Mouse (Mus musculus): ENCODE results near the gene Sap30l. TPM values are rescaled to one million over a fixed set of nuclear protein-coding genes. Genes with fewer than 3 reads are reported as not detected.

Gene Sap30l
- polyA plus RNA-seq, 1 experiment, result 34.9 TPM

- no peaks in the 10 kb centered on the region for H3K79me2 ChIP-seq (ENCODE audit: control insufficient read depth, insufficient read depth)
- no peak overlapping the region for H3K4me3 ChIP-seq (ENCODE audit: insufficient read depth, poor library complexity, severe bottlenecking)
- H3K27me3 ChIP-seq (ENCODE audit: control insufficient read depth, insufficient read depth, insufficient read length), result peaks cover 7% of the 10 kb centered on the region
- no peaks in the 10 kb centered on the region for H3K79me3 ChIP-seq (ENCODE audit: low read depth)
- no peaks in the 10 kb centered on the region for H3K36me3 ChIP-seq (ENCODE audit: control insufficient read depth, insufficient read depth)
- H3ac ChIP-seq (ENCODE audit: control insufficient read depth, insufficient read length, low read depth), result no peak overlapping the region
- TF ChIP-seq CTCF (IDR thresholded peaks at IDR 0.05; ENCODE audit: control insufficient read depth, insufficient read depth, insufficient read length), result no peak
- no peak for TF ChIP-seq MYOD1 (IDR thresholded peaks at IDR 0.05; ENCODE audit: control insufficient read depth, insufficient read length, low read depth)
- TF ChIP-seq USF1 (IDR thresholded peaks at IDR 0.05; ENCODE audit: low read depth), result no peak
- TF ChIP-seq FOSL1 (IDR thresholded peaks at IDR 0.05; ENCODE audit: insufficient read depth, low read length, poor library complexity, severe bottlenecking), result no peak
- no peak for TF ChIP-seq MYOG (IDR thresholded peaks at IDR 0.05; ENCODE audit: control insufficient read depth, extremely low read depth, insufficient read length)
- TF ChIP-seq CEBPB (IDR thresholded peaks at IDR 0.05; ENCODE audit: low read depth), result no peak
- TF ChIP-seq MAX (IDR thresholded peaks at IDR 0.05), result no peak
Measured at GRCm38 (mm10) chr11:57847396-57847795, 46.0 kb downstream of the Sap30l start.

GRCm38 (mm10) chr11:57850298-57850697 is 48.9 kb downstream of the Sap30l start:
- no peak overlapping the region for H3K4me3 ChIP-seq (ENCODE audit: insufficient read depth, poor library complexity, severe bottlenecking)
- TF ChIP-seq MYOD1 (IDR thresholded peaks at IDR 0.05; ENCODE audit: control insufficient read depth, insufficient read length, low read depth) (no peak), MYOG (IDR thresholded peaks at IDR 0.05; ENCODE audit: control insufficient read depth, extremely low read depth, insufficient read length) (no peak), MAX (IDR thresholded peaks at IDR 0.05) (no peak), CTCF (IDR thresholded peaks at IDR 0.05; ENCODE audit: control insufficient read depth, insufficient read depth, insufficient read length) (no peak), USF1 (IDR thresholded peaks at IDR 0.05; ENCODE audit: low read depth) (no peak), FOSL1 (IDR thresholded peaks at IDR 0.05; ENCODE audit: insufficient read depth, low read length, poor library complexity, severe bottlenecking) (no peak), CEBPB (IDR thresholded peaks at IDR 0.05; ENCODE audit: low read depth) (no peak)
- no peaks in the 10 kb centered on the region for H3K79me2 ChIP-seq (ENCODE audit: control insufficient read depth, insufficient read depth)
- H3ac ChIP-seq (ENCODE audit: control insufficient read depth, insufficient read length, low read depth), result no peak overlapping the region
- no peaks in the 10 kb centered on the region for H3K79me3 ChIP-seq (ENCODE audit: low read depth)
- H3K36me3 ChIP-seq (ENCODE audit: control insufficient read depth, insufficient read depth), result no peaks in the 10 kb centered on the region
- peaks cover 3% of the 10 kb centered on the region for H3K27me3 ChIP-seq (ENCODE audit: control insufficient read depth, insufficient read depth, insufficient read length)

GRCm38 (mm10) chr11:57850931-57851330 is 49.5 kb downstream of the Sap30l start:
- Histone ChIP-seq H3K27me3 (ENCODE audit: control insufficient read depth, insufficient read depth, insufficient read length) (no peaks in the 10 kb centered on the region), H3K4me3 (ENCODE audit: insufficient read depth, poor library complexity, severe bottlenecking) (no peak overlapping the region), H3K79me3 (ENCODE audit: low read depth) (no peaks in the 10 kb centered on the region), H3K79me2 (ENCODE audit: control insufficient read depth, insufficient read depth) (no peaks in the 10 kb centered on the region), H3ac (ENCODE audit: control insufficient read depth, insufficient read length, low read depth) (no peak overlapping the region), H3K36me3 (ENCODE audit: control insufficient read depth, insufficient read depth) (no peaks in the 10 kb centered on the region)
- TF ChIP-seq USF1 (IDR thresholded peaks at IDR 0.05; ENCODE audit: low read depth), result no peak
- TF ChIP-seq CEBPB (IDR thresholded peaks at IDR 0.05; ENCODE audit: low read depth), result peak; percentile 95

- Histone ChIP-seq H3ac (ENCODE audit: control insufficient read depth, insufficient read length, low read depth) (no peak overlapping the region), H3K4me3 (ENCODE audit: insufficient read depth, poor library complexity, severe bottlenecking) (no peak overlapping the region), H3K79me2 (ENCODE audit: control insufficient read depth, insufficient read depth) (no peaks in the 10 kb centered on the region), H3K79me3 (ENCODE audit: low read depth) (no peaks in the 10 kb centered on the region), H3K36me3 (ENCODE audit: control insufficient read depth, insufficient read depth) (no peaks in the 10 kb centered on the region), H3K27me3 (ENCODE audit: control insufficient read depth, insufficient read depth, insufficient read length) (no peaks in the 10 kb centered on the region)
- TF ChIP-seq MAX (IDR thresholded peaks at IDR 0.05), result no peak
- TF ChIP-seq FOSL1 (IDR thresholded peaks at IDR 0.05; ENCODE audit: insufficient read depth, low read length, poor library complexity, severe bottlenecking), result no peak
- TF ChIP-seq USF1 (IDR thresholded peaks at IDR 0.05; ENCODE audit: low read depth), result no peak
- no peak for TF ChIP-seq MYOG (IDR thresholded peaks at IDR 0.05; ENCODE audit: control insufficient read depth, extremely low read depth, insufficient read length)
- TF ChIP-seq MYOD1 (IDR thresholded peaks at IDR 0.05; ENCODE audit: control insufficient read depth, insufficient read length, low read depth), result no peak
- TF ChIP-seq CEBPB (IDR thresholded peaks at IDR 0.05; ENCODE audit: low read depth), result no peak
- no peak for TF ChIP-seq CTCF (IDR thresholded peaks at IDR 0.05; ENCODE audit: control insufficient read depth, insufficient read depth, insufficient read length)
Measured at GRCm38 (mm10) chr11:57853571-57853970, 52.1 kb downstream of the Sap30l start.

GRCm38 (mm10) chr11:57857709-57858108 is 56.3 kb downstream of the Sap30l start:
- H3K27me3 ChIP-seq (ENCODE audit: control insufficient read depth, insufficient read depth, insufficient read length), result no peaks in the 10 kb centered on the region
- H3ac ChIP-seq (ENCODE audit: control insufficient read depth, insufficient read length, low read depth), result no peak overlapping the region
- no peaks in the 10 kb centered on the region for H3K79me3 ChIP-seq (ENCODE audit: low read depth)
- H3K79me2 ChIP-seq (ENCODE audit: control insufficient read depth, insufficient read depth), result no peaks in the 10 kb centered on the region
- no peaks in the 10 kb centered on the region for H3K36me3 ChIP-seq (ENCODE audit: control insufficient read depth, insufficient read depth)
- no peak for TF ChIP-seq USF1 (IDR thresholded peaks at IDR 0.05; ENCODE audit: low read depth)
- no peak for TF ChIP-seq MYOG (IDR thresholded peaks at IDR 0.05; ENCODE audit: control insufficient read depth, extremely low read depth, insufficient read length)
- TF ChIP-seq CTCF (IDR thresholded peaks at IDR 0.05; ENCODE audit: control insufficient read depth, insufficient read depth, insufficient read length), result no peak
- no peak for TF ChIP-seq FOSL1 (IDR thresholded peaks at IDR 0.05; ENCODE audit: insufficient read depth, low read length, poor library complexity, severe bottlenecking)
- no peak overlapping the region for H3K4me3 ChIP-seq (ENCODE audit: insufficient read depth, poor library complexity, severe bottlenecking)

Other genes with a start within 250 kb of the Sap30l start
- gene Galnt10, start 156.2 kb upstream of the Sap30l start, polyA plus RNA-seq (2012; fragmentation: generic; extraction: Trizol), result 43.0 TPM
- not detected for gene Hand1, start 31.2 kb downstream of the Sap30l start, polyA plus RNA-seq (2012; fragmentation: generic; extraction: Trizol)
- gene Larp1, start 207.4 kb downstream of the Sap30l start, polyA plus RNA-seq (2012; fragmentation: generic; extraction: Trizol), result 59.4 TPM

All from C2C12 (cell line).